Mouse (Mus musculus): Measurements from ENCODE around the gene Calb2. TPM values are rescaled to one million over a fixed set of nuclear protein-coding genes. Genes with fewer than 3 reads are reported as not detected.

Calb2 gene
- total RNA-seq, 1 experiment = 3.2 TPM

DNA sequence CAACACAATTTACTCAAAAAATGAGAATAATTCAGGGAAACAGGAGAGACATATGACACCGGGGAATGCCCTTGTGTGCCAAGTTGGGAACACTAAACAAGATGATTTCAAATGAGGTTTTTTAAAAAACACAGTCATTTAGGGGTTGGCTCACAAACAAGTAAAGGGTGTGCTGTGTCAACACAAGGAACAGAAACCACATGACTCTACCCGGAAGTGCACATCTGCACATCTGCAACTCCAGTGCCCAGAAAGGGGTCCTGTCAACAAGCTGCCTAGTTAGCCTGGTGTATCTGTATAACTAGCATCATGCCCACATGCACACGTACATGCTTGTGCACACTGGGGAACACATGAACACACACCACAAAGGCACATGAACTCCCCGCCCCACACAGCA lies 17.5 kb upstream of the Calb2 start:
- Histone ChIP-seq H3K4me1 (ENCODE audit: control insufficient read depth in 2 of 2, insufficient read depth in 2 of 2, low read length in 2 of 2, poor library complexity in 1 of 2) (no peaks in the 10 kb centered on the region), H3K36me3 (ENCODE audit: control insufficient read depth, insufficient read depth, low read length, poor library complexity, severe bottlenecking) (no peaks in the 10 kb centered on the region), H3K4me3 (ENCODE audit: insufficient read depth in 1 of 2, low read depth in 1 of 2, low read length in 2 of 2, poor library complexity in 1 of 2, severe bottlenecking in 1 of 2) (no peak overlapping the region), H3K9ac (ENCODE audit: insufficient read depth, low read depth, low read length, poor library complexity, severe bottlenecking) (no peak overlapping the region), H3K27ac (ENCODE audit: insufficient read depth, low read depth, low read length, poor library complexity, severe bottlenecking) (no peak overlapping the region), H3K9me3 (ENCODE audit: control insufficient read depth, insufficient read depth, low read depth, low read length) (no peaks in the 10 kb centered on the region)
- DNase-seq (ENCODE audit: low read depth, low spot score) = no peak
- no peak for TF ChIP-seq ZNF384 (IDR thresholded peaks at IDR 0.05; ENCODE audit: low read depth, low read length)
- TF ChIP-seq MAFK (IDR thresholded peaks at IDR 0.05; ENCODE audit: insufficient read depth, low read depth, low read length) = no peak
- no peak for TF ChIP-seq HCFC1 (IDR thresholded peaks at IDR 0.05; ENCODE audit: borderline replicate concordance, insufficient read depth, low read length)
- TF ChIP-seq CHD2 (IDR thresholded peaks at IDR 0.05; ENCODE audit: low read depth, low read length) = no peak
- TF ChIP-seq ZC3H11A (IDR thresholded peaks at IDR 0.05; ENCODE audit: borderline replicate concordance, low read depth, low read length) = no peak
- in situ Hi-C loops (cut with MboI; ENCODE audit: low sequenced_read_pairs in 2 of 2, unreplicated experiment in 2 of 2) = no loop called here

DNA sequence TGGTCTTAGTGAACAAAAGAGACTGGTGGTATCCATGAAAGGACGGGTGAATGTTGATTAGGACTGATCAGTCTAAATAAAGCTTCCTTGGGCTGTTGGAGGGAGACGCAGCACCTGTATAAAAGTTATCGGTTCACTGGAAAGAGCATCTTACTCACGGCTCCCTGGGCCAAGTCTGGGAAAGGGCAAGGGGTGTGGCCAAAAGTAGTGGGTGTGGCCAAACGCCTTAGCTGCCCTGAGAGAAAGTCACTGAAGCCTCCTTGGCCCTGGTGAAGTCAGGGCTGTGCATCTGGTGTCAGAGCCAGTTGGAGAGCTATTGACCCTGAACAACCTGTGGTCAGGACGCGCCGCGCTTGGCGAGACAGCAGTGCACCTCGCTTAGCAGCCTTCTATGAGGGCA lies 15.7 kb upstream of the Calb2 start:
- peak; percentile 42 for DNase-seq (ENCODE audit: low read depth, low spot score)
- in situ Hi-C loops (cut with MboI; ENCODE audit: low sequenced_read_pairs in 2 of 2, unreplicated experiment in 2 of 2) = no loop called here
- no peak overlapping the region for H3K4me3 ChIP-seq (ENCODE audit: insufficient read depth in 1 of 2, low read depth in 1 of 2, low read length in 2 of 2, poor library complexity in 1 of 2, severe bottlenecking in 1 of 2)
- H3K27ac ChIP-seq (ENCODE audit: insufficient read depth, low read depth, low read length, poor library complexity, severe bottlenecking) = no peak overlapping the region
- no peaks in the 10 kb centered on the region for H3K36me3 ChIP-seq (ENCODE audit: control insufficient read depth, insufficient read depth, low read length, poor library complexity, severe bottlenecking)
- no peak overlapping the region for H3K9ac ChIP-seq (ENCODE audit: insufficient read depth, low read depth, low read length, poor library complexity, severe bottlenecking)
- H3K9me3 ChIP-seq (ENCODE audit: control insufficient read depth, insufficient read depth, low read depth, low read length) = no peaks in the 10 kb centered on the region
- no peaks in the 10 kb centered on the region for H3K4me1 ChIP-seq (ENCODE audit: control insufficient read depth in 2 of 2, insufficient read depth in 2 of 2, low read length in 2 of 2, poor library complexity in 1 of 2)
- TF ChIP-seq HCFC1 (IDR thresholded peaks at IDR 0.05; ENCODE audit: borderline replicate concordance, insufficient read depth, low read length) (no peak), ZC3H11A (IDR thresholded peaks at IDR 0.05; ENCODE audit: borderline replicate concordance, low read depth, low read length) (no peak), MAFK (IDR thresholded peaks at IDR 0.05; ENCODE audit: insufficient read depth, low read depth, low read length) (no peak), CHD2 (IDR thresholded peaks at IDR 0.05; ENCODE audit: low read depth, low read length) (no peak), ZNF384 (IDR thresholded peaks at IDR 0.05; ENCODE audit: low read depth, low read length) (no peak)

DNA sequence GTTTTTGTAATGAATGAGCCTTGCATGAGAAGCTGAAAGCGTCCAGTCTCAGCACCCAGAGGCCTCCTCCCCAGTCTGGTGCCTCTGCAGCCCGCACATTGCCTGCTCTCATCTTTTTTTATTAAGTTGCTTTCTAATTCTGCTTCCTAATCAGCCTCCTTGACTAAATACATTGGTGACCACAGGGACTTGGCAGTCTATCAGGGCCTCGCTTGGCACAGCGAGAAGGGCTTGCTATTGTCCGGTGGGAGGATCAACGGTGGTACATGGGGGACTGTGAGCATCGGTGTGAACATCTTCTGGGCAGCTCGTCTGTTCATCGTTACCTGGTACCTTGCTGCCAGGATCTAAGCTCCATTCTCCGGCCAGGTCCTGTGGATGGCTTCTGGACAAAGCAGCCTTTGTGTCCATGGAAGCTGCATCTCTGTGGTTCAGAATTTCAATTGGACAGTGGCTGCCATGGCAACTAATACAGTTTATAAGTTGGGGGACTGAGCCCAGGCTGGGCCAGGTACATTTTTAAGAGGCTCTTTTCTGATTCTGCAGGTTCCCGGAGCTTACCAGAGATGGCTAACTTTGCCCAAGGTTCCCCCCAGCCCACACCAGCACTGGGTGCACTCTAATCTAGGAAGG lies 14.8 kb upstream of the Calb2 start:
- Histone ChIP-seq H3K27ac (ENCODE audit: insufficient read depth, low read depth, low read length, poor library complexity, severe bottlenecking) (no peak overlapping the region), H3K4me3 (ENCODE audit: insufficient read depth in 1 of 2, low read depth in 1 of 2, low read length in 2 of 2, poor library complexity in 1 of 2, severe bottlenecking in 1 of 2) (no peak overlapping the region), H3K9ac (ENCODE audit: insufficient read depth, low read depth, low read length, poor library complexity, severe bottlenecking) (no peak overlapping the region), H3K9me3 (ENCODE audit: control insufficient read depth, insufficient read depth, low read depth, low read length) (no peaks in the 10 kb centered on the region), H3K36me3 (ENCODE audit: control insufficient read depth, insufficient read depth, low read length, poor library complexity, severe bottlenecking) (no peaks in the 10 kb centered on the region), H3K4me1 (ENCODE audit: control insufficient read depth in 2 of 2, insufficient read depth in 2 of 2, low read length in 2 of 2, poor library complexity in 1 of 2) (no peaks in the 10 kb centered on the region)
- no peak for TF ChIP-seq ZNF384 (IDR thresholded peaks at IDR 0.05; ENCODE audit: low read depth, low read length)
- no peak for TF ChIP-seq HCFC1 (IDR thresholded peaks at IDR 0.05; ENCODE audit: borderline replicate concordance, insufficient read depth, low read length)
- no peak for TF ChIP-seq CHD2 (IDR thresholded peaks at IDR 0.05; ENCODE audit: low read depth, low read length)
- no peak for TF ChIP-seq ZC3H11A (IDR thresholded peaks at IDR 0.05; ENCODE audit: borderline replicate concordance, low read depth, low read length)
- TF ChIP-seq MAFK (IDR thresholded peaks at IDR 0.05; ENCODE audit: insufficient read depth, low read depth, low read length) = no peak
- no peak for DNase-seq (ENCODE audit: low read depth, low spot score)
- in situ Hi-C loops (cut with MboI; ENCODE audit: low sequenced_read_pairs in 2 of 2, unreplicated experiment in 2 of 2) = no loop called here

DNA sequence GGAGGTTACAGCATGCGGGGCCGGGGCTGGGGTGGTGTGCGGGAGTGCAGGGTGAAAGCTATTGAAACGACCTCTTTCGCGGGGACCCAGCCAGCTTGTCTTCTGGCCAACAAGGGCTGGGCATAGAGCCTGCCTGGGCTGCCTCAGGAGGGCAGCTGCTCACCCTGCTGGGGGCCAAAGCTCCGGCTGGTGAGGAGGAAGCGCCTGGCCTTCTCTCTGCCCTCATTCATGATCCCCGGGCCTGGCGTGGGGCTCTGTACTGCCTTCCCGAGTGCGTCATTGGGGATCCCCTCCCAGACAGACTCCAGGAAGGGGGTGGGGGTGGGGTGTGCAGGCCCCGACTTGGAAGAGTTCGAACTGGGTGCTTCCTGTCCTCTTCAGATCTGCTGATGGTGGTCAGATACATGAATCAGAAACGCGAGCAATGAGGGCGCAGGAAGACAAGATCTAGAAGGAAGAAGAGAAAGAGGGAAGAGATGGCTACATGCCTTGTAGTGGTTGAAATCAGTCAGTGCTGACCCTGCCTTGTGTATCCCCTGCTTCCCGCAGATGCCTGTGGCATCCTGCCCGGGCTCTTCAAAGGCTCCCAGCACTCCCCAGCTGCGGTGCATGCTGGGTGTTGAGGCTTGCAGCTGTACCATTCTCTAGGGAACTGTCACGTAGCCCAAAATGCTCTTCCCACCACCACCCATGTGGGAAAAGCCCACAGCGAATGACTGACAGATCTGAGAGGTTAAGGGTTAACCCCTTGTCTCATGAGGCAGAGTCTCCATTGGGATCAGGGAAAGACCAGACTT lies 9.5 kb upstream of the Calb2 start:
- TF ChIP-seq CHD2 (IDR thresholded peaks at IDR 0.05; ENCODE audit: low read depth, low read length) = no peak
- TF ChIP-seq ZC3H11A (IDR thresholded peaks at IDR 0.05; ENCODE audit: borderline replicate concordance, low read depth, low read length) = no peak
- TF ChIP-seq ZNF384 (IDR thresholded peaks at IDR 0.05; ENCODE audit: low read depth, low read length) = no peak
- no peak for TF ChIP-seq HCFC1 (IDR thresholded peaks at IDR 0.05; ENCODE audit: borderline replicate concordance, insufficient read depth, low read length)
- TF ChIP-seq MAFK (IDR thresholded peaks at IDR 0.05; ENCODE audit: insufficient read depth, low read depth, low read length) = no peak
- Histone ChIP-seq H3K27ac (ENCODE audit: insufficient read depth, low read depth, low read length, poor library complexity, severe bottlenecking) (no peak overlapping the region), H3K4me3 (ENCODE audit: insufficient read depth in 1 of 2, low read depth in 1 of 2, low read length in 2 of 2, poor library complexity in 1 of 2, severe bottlenecking in 1 of 2) (peak overlapping the region in 1 of 2 experiments; percentile 26; a peak in 1 of 4 replicates), H3K9me3 (ENCODE audit: control insufficient read depth, insufficient read depth, low read depth, low read length) (no peaks in the 10 kb centered on the region), H3K36me3 (ENCODE audit: control insufficient read depth, insufficient read depth, low read length, poor library complexity, severe bottlenecking) (no peaks in the 10 kb centered on the region), H3K4me1 (ENCODE audit: control insufficient read depth in 2 of 2, insufficient read depth in 2 of 2, low read length in 2 of 2, poor library complexity in 1 of 2) (no peaks in the 10 kb centered on the region), H3K9ac (ENCODE audit: insufficient read depth, low read depth, low read length, poor library complexity, severe bottlenecking) (no peak overlapping the region)
- in situ Hi-C loops (cut with MboI; ENCODE audit: low sequenced_read_pairs in 2 of 2, unreplicated experiment in 2 of 2) = no loop called here
- DNase-seq (ENCODE audit: low read depth, low spot score) = no peak
